Mouse (Mus musculus) heart, embryonic 16.5 days (tissue): Measurements from ENCODE around the gene Ugt2b35. TPM values are rescaled to one million over a fixed set of nuclear protein-coding genes. Genes with fewer than 3 reads are reported as not detected.
"Not testable (repeated sequence)": the region's sequence is repeated elsewhere in the genome, so short reads cannot be mapped to it uniquely, and the experiment has no call there.

Experiments
- ATAC-seq: fragments of 200-750 bp; cut with Nextera tagmentation; replicated peaks from 2 replicates; pipeline ENCODE4 v1.8.0; 2017; ENCODE audit warnings: moderate number of reproducible peaks; ENCODE audit not compliant: insufficient read depth, low FRiP score; ENCODE audit errors: extremely low read depth
- H3K27ac ChIP-seq: fragments of 300-500 bp; sonication (generic); 2 replicates; pipeline ENCODE4 v1.5.1; 2014; ENCODE audit warnings: mild to moderate bottlenecking, low read length, control low read depth, moderate library complexity
- H3K27me3 ChIP-seq: fragments of 300-500 bp; sonication (generic); 2 replicates; pipeline ENCODE4 v1.6.1; 2014; ENCODE audit warnings: low read length, mixed read lengths; ENCODE audit not compliant: control insufficient read depth, insufficient read depth
- H3K36me3 ChIP-seq: fragments of 300-500 bp; sonication (generic); 2 replicates; pipeline ENCODE4 v1.6.1; 2014; ENCODE audit not compliant: control insufficient read depth, insufficient read depth
- H3K4me1 ChIP-seq: fragments of 300-500 bp; sonication (generic); 2 replicates; pipeline ENCODE4 v1.6.1; 2014; ENCODE audit warnings: low read length, mixed read lengths; ENCODE audit not compliant: control insufficient read depth, insufficient read depth
- H3K4me2 ChIP-seq: fragments of 300-500 bp; sonication (generic); 2 replicates; pipeline ENCODE4 v1.6.1; 2014; ENCODE audit warnings: low read depth, mild to moderate bottlenecking, control low read depth, low read length
- H3K4me3 ChIP-seq: fragments of 300-500 bp; sonication (generic); 2 replicates; pipeline ENCODE4 v1.5.1; 2014; ENCODE audit warnings: mild to moderate bottlenecking, control low read depth, low read length
- H3K9ac ChIP-seq: fragments of 300-500 bp; sonication (generic); 2 replicates; pipeline ENCODE4 v1.6.1; 2014; ENCODE audit warnings: low read length, control low read depth
- H3K9me3 ChIP-seq: fragments of 300-500 bp; sonication (generic); replicated peaks from 2 replicates; pipeline ENCODE4 v1.6.1; 2016; ENCODE audit warnings: low read length; ENCODE audit not compliant: control insufficient read depth
- WGBS: fragments of 180-500 bp; shearing (Covaris S2); extraction: QIAGEN DNeasy Blood & Tissue Kit; methylation state at CpG from one replicate; pipeline ENCODE4 v1.1.7; 2014; 5-methylcytosine and 5-hydroxymethylcytosine counted together
- polyA plus RNA-seq: library from polyadenylated mRNA; unstranded; fragments of >200 nt; fragmentation: Nextera tagmentation; extraction: Ambion mirVana; gene quantifications from 2 replicates; pipeline ENCODE4 v1.2.1, GENCODE M21; 2015

Gene Ugt2b35
- not detected in 2 replicates for polyA plus RNA-seq

GRCm38 (mm10) chr5:87000395-87001073 is at the start of gene Ugt2b35:
Ugt2b35 (plus strand) TSS chr5:87000860.
- no peak within 1 kb of the TSS for H3K27ac ChIP-seq
- no peaks in the 10 kb centered on the region for H3K27me3 ChIP-seq
- no peak within 1 kb of the TSS for H3K4me3 ChIP-seq
- ATAC-seq: no peak
- H3K4me1 ChIP-seq: no peaks in the 10 kb centered on the region
- H3K36me3 ChIP-seq: no peaks in the 10 kb centered on the region
- H3K4me2 ChIP-seq: no peak within 1 kb of the TSS
- H3K9me3 ChIP-seq: no peaks in the 10 kb centered on the region
- WGBS: 60% methylated on average over 4 of the region's 4 CpGs
- H3K9ac ChIP-seq: no peak within 1 kb of the TSS

- H3K27me3 ChIP-seq: no peaks in the 10 kb centered on the region
- no peaks in the 10 kb centered on the region for H3K36me3 ChIP-seq
- H3K4me2 ChIP-seq: no peak overlapping the region
- H3K4me1 ChIP-seq: no peaks in the 10 kb centered on the region
- 75% methylated on average over 3 of the region's 3 CpGs for WGBS
- no peak overlapping the region for H3K27ac ChIP-seq
- no peak overlapping the region for H3K4me3 ChIP-seq
- no peak for ATAC-seq
- H3K9ac ChIP-seq: no peak overlapping the region
- no peaks in the 10 kb centered on the region for H3K9me3 ChIP-seq
Observed at GRCm38 (mm10) chr5:86960504-86960903, 40.2 kb upstream of the Ugt2b35 start.

- Histone ChIP-seq H3K4me1 (no peaks in the 10 kb centered on the region), H3K4me3 (no peak overlapping the region), H3K4me2 (no peak overlapping the region), H3K9me3 (no peaks in the 10 kb centered on the region), H3K27me3 (no peaks in the 10 kb centered on the region), H3K27ac (no peak overlapping the region), H3K9ac (no peak overlapping the region), H3K36me3 (no peaks in the 10 kb centered on the region)
- ATAC-seq: no peak
- WGBS: 58% methylated on average over 3 of the region's 3 CpGs
Observed at GRCm38 (mm10) chr5:86961587-86962358, 38.9 kb upstream of the Ugt2b35 start.

- not testable (repeated sequence) for H3K27ac ChIP-seq, H3K4me1 ChIP-seq, H3K9me3 ChIP-seq, H3K4me3 ChIP-seq, H3K36me3 ChIP-seq, ATAC-seq, H3K4me2 ChIP-seq, H3K9ac ChIP-seq, H3K27me3 ChIP-seq
- 73% methylated on average over 1 of the region's 1 CpGs for WGBS
Observed at GRCm38 (mm10) chr5:86962849-86963248, 37.8 kb upstream of the Ugt2b35 start.

GRCm38 (mm10) chr5:86967271-86967670 is 33.4 kb upstream of the Ugt2b35 start:
- not testable (repeated sequence) for ATAC-seq, H3K36me3 ChIP-seq, H3K4me2 ChIP-seq, H3K4me3 ChIP-seq, H3K27me3 ChIP-seq, H3K4me1 ChIP-seq, H3K27ac ChIP-seq, H3K9me3 ChIP-seq, H3K9ac ChIP-seq
- WGBS: 83% methylated on average over 5 of the region's 5 CpGs

- Histone ChIP-seq H3K36me3 (no peaks in the 10 kb centered on the region), H3K4me1 (no peaks in the 10 kb centered on the region), H3K27ac (no peak overlapping the region), H3K4me3 (no peak overlapping the region), H3K9ac (no peak overlapping the region), H3K4me2 (no peak overlapping the region), H3K27me3 (no peaks in the 10 kb centered on the region), H3K9me3 (no peaks in the 10 kb centered on the region)
- 52% methylated on average over 6 of the region's 6 CpGs for WGBS
- no peak for ATAC-seq
Observed at GRCm38 (mm10) chr5:87004735-87005134, 4.1 kb downstream of the Ugt2b35 start.

- no peak for ATAC-seq
- Histone ChIP-seq H3K9me3 (no peaks in the 10 kb centered on the region), H3K27me3 (no peaks in the 10 kb centered on the region), H3K27ac (no peak overlapping the region), H3K36me3 (no peaks in the 10 kb centered on the region), H3K4me3 (no peak overlapping the region), H3K9ac (no peak overlapping the region), H3K4me2 (no peak overlapping the region), H3K4me1 (no peaks in the 10 kb centered on the region)
- 64% methylated on average over 3 of the region's 3 CpGs for WGBS
Observed at GRCm38 (mm10) chr5:87015477-87015876, 14.8 kb downstream of the Ugt2b35 start.

- WGBS: 62% methylated on average over 3 of the region's 3 CpGs
- H3K27ac ChIP-seq: no peak overlapping the region
- no peaks in the 10 kb centered on the region for H3K9me3 ChIP-seq
- ATAC-seq: no peak
- no peaks in the 10 kb centered on the region for H3K27me3 ChIP-seq
- no peaks in the 10 kb centered on the region for H3K4me1 ChIP-seq
- H3K36me3 ChIP-seq: no peaks in the 10 kb centered on the region
- no peak overlapping the region for H3K4me2 ChIP-seq
- no peak overlapping the region for H3K4me3 ChIP-seq
- no peak overlapping the region for H3K9ac ChIP-seq
Observed at GRCm38 (mm10) chr5:87027359-87027758, 26.7 kb downstream of the Ugt2b35 start.

GRCm38 (mm10) chr5:87030624-87031023 is 30.0 kb downstream of the Ugt2b35 start:
- no peaks in the 10 kb centered on the region for H3K4me1 ChIP-seq
- H3K36me3 ChIP-seq: no peaks in the 10 kb centered on the region
- no peaks in the 10 kb centered on the region for H3K9me3 ChIP-seq
- no peak overlapping the region for H3K9ac ChIP-seq
- H3K27me3 ChIP-seq: no peaks in the 10 kb centered on the region
- H3K4me2 ChIP-seq: no peak overlapping the region
- 70% methylated on average over 1 of the region's 1 CpGs for WGBS
- no peak for ATAC-seq
- no peak overlapping the region for H3K27ac ChIP-seq
- H3K4me3 ChIP-seq: no peak overlapping the region
